Mouse (Mus musculus): ENCODE results near the gene Pde6b. TPM values are rescaled to one million over a fixed set of nuclear protein-coding genes. Genes with fewer than 3 reads are reported as not detected.

Pde6b gene
- polyA plus RNA-seq, 1 experiment from 2014 or later = 0.30 TPM

- WGBS = 46% methylated on average over 4 of the region's 4 CpGs
- peak overlapping the region; percentile 100 for H3K9ac ChIP-seq (ENCODE audit: low read depth, low read length)
- H3K4me3 ChIP-seq (ENCODE audit: low read depth, low read length) = peak overlapping the region; percentile 97
- peaks cover 43% of the 10 kb centered on the region for H3K4me1 ChIP-seq (ENCODE audit: control insufficient read depth, insufficient read depth, low read length)
- H3K36me3 ChIP-seq (ENCODE audit: control insufficient read depth, insufficient read depth, low read length) = no peaks in the 10 kb centered on the region
- H3K4me2 ChIP-seq (ENCODE audit: low read length) = peak overlapping the region; percentile 100
- peak overlapping the region; percentile 87 for H3K27ac ChIP-seq (ENCODE audit: low read length)
- H3K27me3 ChIP-seq (ENCODE audit: control insufficient read depth, insufficient read depth, low read depth, low read length) = peaks cover 10% of the 10 kb centered on the region; the same call in 1 of the 2 replicates
- no peaks in the 10 kb centered on the region for H3K9me3 ChIP-seq (replicated peaks; ENCODE audit: control insufficient read depth, low read length, poor library complexity, severe bottlenecking)
- ATAC-seq = no peak
Measured at GRCm38 (mm10) chr5:108462446-108462845, 74.3 kb downstream of the Pde6b start.

GRCm38 (mm10) chr5:108465131-108465891 is 77.1 kb downstream of the Pde6b start:
- ATAC-seq = no peak
- peaks cover 43% of the 10 kb centered on the region for H3K4me1 ChIP-seq (ENCODE audit: control insufficient read depth, insufficient read depth, low read length)
- WGBS = 92% methylated on average over 6 of the region's 6 CpGs

GRCm38 (mm10) chr5:108466647-108467046 is 78.5 kb downstream of the Pde6b start:
- WGBS = 93% methylated on average over 1 of the region's 1 CpGs
- ATAC-seq = no peak
- no peaks in the 10 kb centered on the region for H3K27me3 ChIP-seq (ENCODE audit: control insufficient read depth, insufficient read depth, low read depth, low read length)
- H3K9me3 ChIP-seq (replicated peaks; ENCODE audit: control insufficient read depth, low read length, poor library complexity, severe bottlenecking) = no peaks in the 10 kb centered on the region
- no peaks in the 10 kb centered on the region for H3K36me3 ChIP-seq (ENCODE audit: control insufficient read depth, insufficient read depth, low read length)
- no peak overlapping the region for H3K27ac ChIP-seq (ENCODE audit: low read length)
- no peak overlapping the region for H3K9ac ChIP-seq (ENCODE audit: low read depth, low read length)
- peaks cover 43% of the 10 kb centered on the region for H3K4me1 ChIP-seq (ENCODE audit: control insufficient read depth, insufficient read depth, low read length)
- H3K4me2 ChIP-seq (ENCODE audit: low read length) = no peak overlapping the region
- no peak overlapping the region for H3K4me3 ChIP-seq (ENCODE audit: low read depth, low read length)

More at GRCm38 (mm10) chr5:108465131-108465891, 77.1 kb downstream of the Pde6b start:
- H3K9me3 ChIP-seq (replicated peaks; ENCODE audit: control insufficient read depth, low read length, poor library complexity, severe bottlenecking) = no peaks in the 10 kb centered on the region
- no peak overlapping the region for H3K4me3 ChIP-seq (ENCODE audit: low read depth, low read length)
- H3K36me3 ChIP-seq (ENCODE audit: control insufficient read depth, insufficient read depth, low read length) = no peaks in the 10 kb centered on the region
- no peak overlapping the region for H3K4me2 ChIP-seq (ENCODE audit: low read length)
- no peak overlapping the region for H3K9ac ChIP-seq (ENCODE audit: low read depth, low read length)
- H3K27ac ChIP-seq (ENCODE audit: low read length) = no peak overlapping the region
- H3K27me3 ChIP-seq (ENCODE audit: control insufficient read depth, insufficient read depth, low read depth, low read length) = no peaks in the 10 kb centered on the region

GRCm38 (mm10) chr5:108469617-108470016 is 81.4 kb downstream of the Pde6b start:
- no peak for ATAC-seq
- peaks cover 10% of the 10 kb centered on the region for H3K36me3 ChIP-seq (ENCODE audit: control insufficient read depth, insufficient read depth, low read length)
- 80% methylated on average over 7 of the region's 7 CpGs for WGBS

GRCm38 (mm10) chr5:108473737-108474136 is 85.5 kb downstream of the Pde6b start:
- no peak overlapping the region for H3K27ac ChIP-seq (ENCODE audit: low read length)
- H3K4me2 ChIP-seq (ENCODE audit: low read length) = no peak overlapping the region
- H3K9me3 ChIP-seq (replicated peaks; ENCODE audit: control insufficient read depth, low read length, poor library complexity, severe bottlenecking) = no peaks in the 10 kb centered on the region
- WGBS = 90% methylated on average over 4 of the region's 4 CpGs
- H3K4me3 ChIP-seq (ENCODE audit: low read depth, low read length) = no peak overlapping the region
- no peaks in the 10 kb centered on the region for H3K27me3 ChIP-seq (ENCODE audit: control insufficient read depth, insufficient read depth, low read depth, low read length)
- ATAC-seq = no peak
- no peaks in the 10 kb centered on the region; the same call in 1 of the 2 replicates for H3K4me1 ChIP-seq (ENCODE audit: control insufficient read depth, insufficient read depth, low read length)
- peaks cover 32% of the 10 kb centered on the region for H3K36me3 ChIP-seq (ENCODE audit: control insufficient read depth, insufficient read depth, low read length)
- no peak overlapping the region for H3K9ac ChIP-seq (ENCODE audit: low read depth, low read length)

More at GRCm38 (mm10) chr5:108469617-108470016, 81.4 kb downstream of the Pde6b start:
- H3K27ac ChIP-seq (ENCODE audit: low read length) = no peak overlapping the region
- H3K9ac ChIP-seq (ENCODE audit: low read depth, low read length) = no peak overlapping the region
- peaks cover 18% of the 10 kb centered on the region for H3K4me1 ChIP-seq (ENCODE audit: control insufficient read depth, insufficient read depth, low read length)
- no peak overlapping the region for H3K4me2 ChIP-seq (ENCODE audit: low read length)
- no peaks in the 10 kb centered on the region for H3K9me3 ChIP-seq (replicated peaks; ENCODE audit: control insufficient read depth, low read length, poor library complexity, severe bottlenecking)
- H3K4me3 ChIP-seq (ENCODE audit: low read depth, low read length) = no peak overlapping the region
- no peaks in the 10 kb centered on the region for H3K27me3 ChIP-seq (ENCODE audit: control insufficient read depth, insufficient read depth, low read depth, low read length)

- ATAC-seq = no peak
- no peak overlapping the region for H3K9ac ChIP-seq (ENCODE audit: low read depth, low read length)
- WGBS = 87% methylated on average over 3 of the region's 3 CpGs
- H3K4me3 ChIP-seq (ENCODE audit: low read depth, low read length) = no peak overlapping the region
- H3K36me3 ChIP-seq (ENCODE audit: control insufficient read depth, insufficient read depth, low read length) = peaks cover 35% of the 10 kb centered on the region
- H3K27me3 ChIP-seq (ENCODE audit: control insufficient read depth, insufficient read depth, low read depth, low read length) = no peaks in the 10 kb centered on the region
- no peaks in the 10 kb centered on the region for H3K9me3 ChIP-seq (replicated peaks; ENCODE audit: control insufficient read depth, low read length, poor library complexity, severe bottlenecking)
- no peak overlapping the region for H3K27ac ChIP-seq (ENCODE audit: low read length)
- no peaks in the 10 kb centered on the region for H3K4me1 ChIP-seq (ENCODE audit: control insufficient read depth, insufficient read depth, low read length)
- no peak overlapping the region for H3K4me2 ChIP-seq (ENCODE audit: low read length)
Measured at GRCm38 (mm10) chr5:108475977-108476376, 87.8 kb downstream of the Pde6b start.

Other genes with a start within 250 kb of the Pde6b start
- gene Dr1, start 119.5 kb upstream of the Pde6b start, polyA plus RNA-seq (2015; fragmentation: Nextera tagmentation; extraction: Ambion mirVana) = 46.4 and 50.9 TPM in 2 replicates
- gene Pigg, start 75.8 kb upstream of the Pde6b start, polyA plus RNA-seq (2015; fragmentation: Nextera tagmentation; extraction: Ambion mirVana) = 5.5 and 6.6 TPM in 2 replicates
- 2.2 and 2.6 TPM in 2 replicates for gene Gm42517, start 20.5 kb upstream of the Pde6b start, polyA plus RNA-seq (2015; fragmentation: Nextera tagmentation; extraction: Ambion mirVana)
- gene Atp5k, start 46.1 kb downstream of the Pde6b start, polyA plus RNA-seq (2015; fragmentation: Nextera tagmentation; extraction: Ambion mirVana) = 350 and 353 TPM in 2 replicates
- 0.14 and 0.21 TPM in 2 replicates for gene Mfsd7a, start 60.5 kb downstream of the Pde6b start, polyA plus RNA-seq (2015; fragmentation: Nextera tagmentation; extraction: Ambion mirVana)
- gene Pcgf3, start 72.8 kb downstream of the Pde6b start, polyA plus RNA-seq (2015; fragmentation: Nextera tagmentation; extraction: Ambion mirVana) = 25.7 and 27.5 TPM in 2 replicates
- gene Cplx1, start 161.6 kb downstream of the Pde6b start, polyA plus RNA-seq (2015; fragmentation: Nextera tagmentation; extraction: Ambion mirVana) = 70.7 and 88.6 TPM in 2 replicates
- 55.9 and 57.4 TPM in 2 replicates for gene Gak, start 241.4 kb downstream of the Pde6b start, polyA plus RNA-seq (2015; fragmentation: Nextera tagmentation; extraction: Ambion mirVana)
- gene Tmem175, start 241.4 kb downstream of the Pde6b start, polyA plus RNA-seq (2015; fragmentation: Nextera tagmentation; extraction: Ambion mirVana) = 22.0 and 25.1 TPM in 2 replicates

Measured in midbrain, embryonic 16.5 days (tissue).